Mouse (Mus musculus): ENCODE results near the gene Galr3. TPM values are rescaled to one million over a fixed set of nuclear protein-coding genes. Genes with fewer than 3 reads are reported as not detected.

The Galr3 gene
- polyA plus RNA-seq, 1 experiment from 2014 or later: 0.37 TPM

DNA sequence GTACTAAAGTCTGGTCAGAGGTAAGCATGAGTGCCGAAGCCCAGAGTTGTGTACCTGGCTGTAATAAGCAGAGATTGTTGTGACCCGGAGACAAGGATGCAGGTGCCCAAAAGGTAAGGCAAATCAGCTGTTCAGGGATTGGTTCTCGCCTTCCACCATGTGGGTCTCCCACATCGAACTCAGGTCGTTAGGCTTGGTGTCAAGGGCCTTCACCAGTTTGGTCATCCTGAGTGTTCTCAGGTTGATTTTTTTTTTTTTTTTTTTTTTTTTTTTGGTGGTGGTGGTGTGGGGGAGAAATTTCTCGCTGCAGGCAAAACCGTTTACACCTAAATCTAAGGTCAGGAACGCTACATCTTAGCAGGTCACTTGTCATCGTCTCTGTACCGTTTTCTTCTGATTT lies 32.8 kb downstream of the Galr3 start:
- Histone ChIP-seq H3K4me3 (replicated peaks) (peak overlapping the region; percentile 98), H3K4me2 (replicated peaks) (peak overlapping the region; percentile 83), H3K27me3 (no peaks in the 10 kb centered on the region), H3K27ac (replicated peaks) (peak overlapping the region; percentile 81), H3K9me3 (replicated peaks) (no peaks in the 10 kb centered on the region), H3K9ac (peak overlapping the region; percentile 37; the same call in 1 of the 2 replicates), H3K4me1 (peaks cover 20% of the 10 kb centered on the region), H3K36me3 (peaks cover 31% of the 10 kb centered on the region)
- no peak for ATAC-seq (ENCODE audit: insufficient number of reproducible peaks, low FRiP score, low TSS enrichment, low read depth)
- 36% methylated on average over 10 of the region's 10 CpGs for WGBS

DNA sequence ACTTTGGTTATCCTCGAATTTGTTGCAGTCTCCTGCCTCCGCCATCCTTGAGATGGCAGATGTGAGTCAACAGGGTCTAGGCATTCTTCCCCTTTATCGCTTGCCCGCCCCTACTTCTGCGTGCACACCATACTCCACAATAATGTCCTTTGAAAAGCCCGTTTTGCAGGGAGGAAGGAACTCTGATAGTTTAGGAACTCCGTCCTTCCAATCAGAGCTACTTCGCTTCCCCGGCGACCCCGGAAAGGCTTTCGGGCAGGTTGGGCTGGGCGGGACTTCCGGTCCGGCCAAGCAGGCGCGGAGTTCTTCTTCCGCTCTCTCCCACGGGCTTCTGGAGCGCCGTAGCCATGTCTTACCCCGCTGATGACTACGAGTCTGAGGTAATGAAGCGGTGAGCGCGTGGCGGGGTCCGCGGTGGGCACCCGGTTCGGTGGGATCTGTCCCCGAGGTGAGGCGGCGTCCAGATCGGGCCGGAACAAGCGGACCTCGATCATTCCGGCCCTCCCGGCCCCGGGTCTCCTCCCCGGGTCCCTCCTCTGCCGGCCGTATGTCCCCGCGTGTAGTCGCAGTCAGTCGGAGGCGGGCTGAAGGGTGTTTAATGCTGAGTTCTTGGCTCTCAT lies 33.3 kb downstream of the Galr3 start, which contains the start of gene Eif3l:
Gene Eif3l, plus strand, starts transcription at position 267 of the 620 bp plus-strand sequence.
- under 1% methylated on average over 45 of the region's 49 CpGs for WGBS
- peak; percentile 88 for ATAC-seq (ENCODE audit: insufficient number of reproducible peaks, low FRiP score, low TSS enrichment, low read depth)
- Histone ChIP-seq H3K4me1 (peaks cover 20% of the 10 kb centered on the region), H3K36me3 (peaks cover 37% of the 10 kb centered on the region), H3K27me3 (no peaks in the 10 kb centered on the region), H3K27ac (replicated peaks) (peak within 1 kb of the TSS; percentile 81), H3K9me3 (replicated peaks) (no peaks in the 10 kb centered on the region), H3K4me3 (replicated peaks) (peak within 1 kb of the TSS; percentile 98), H3K4me2 (replicated peaks) (peak within 1 kb of the TSS; percentile 83), H3K9ac (peak within 1 kb of the TSS; percentile 74)

GRCm38 (mm10) chr15:79075658-79076365 lies 34.1 kb downstream of the Galr3 start:
- Histone ChIP-seq H3K4me1 (peaks cover 20% of the 10 kb centered on the region), H3K9me3 (replicated peaks) (no peaks in the 10 kb centered on the region), H3K4me3 (replicated peaks) (peak overlapping the region; percentile 98), H3K9ac (peak overlapping the region; percentile 74), H3K27ac (replicated peaks) (no peak overlapping the region), H3K4me2 (replicated peaks) (peak overlapping the region; percentile 83), H3K27me3 (no peaks in the 10 kb centered on the region), H3K36me3 (peaks cover 42% of the 10 kb centered on the region)
- ATAC-seq (ENCODE audit: insufficient number of reproducible peaks, low FRiP score, low TSS enrichment, low read depth): no peak
- WGBS: 32% methylated on average over 15 of the region's 15 CpGs

DNA sequence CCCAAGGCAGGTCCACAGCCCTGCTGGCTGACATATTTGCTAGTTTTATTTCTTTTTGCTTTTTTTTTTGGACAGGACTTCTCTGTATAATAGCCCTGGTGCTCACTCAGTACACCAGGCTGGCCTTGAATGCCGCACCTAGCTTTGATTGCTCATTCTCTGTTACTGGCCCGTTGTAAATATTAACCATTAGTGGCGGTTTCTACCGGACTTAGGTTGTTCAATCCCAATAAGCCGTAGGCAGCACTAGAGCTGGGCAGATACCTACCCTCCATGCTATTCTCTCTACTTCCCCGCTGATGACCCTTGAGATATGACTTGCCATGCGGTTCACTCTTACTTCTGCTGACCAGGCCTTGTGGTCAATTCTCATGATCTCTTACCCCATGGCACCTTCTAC lies 37.9 kb downstream of the Galr3 start:
- ATAC-seq (ENCODE audit: insufficient number of reproducible peaks, low FRiP score, low TSS enrichment, low read depth): no peak
- Histone ChIP-seq H3K4me3 (replicated peaks) (no peak overlapping the region), H3K27me3 (no peaks in the 10 kb centered on the region), H3K9ac (no peak overlapping the region), H3K36me3 (peaks cover 79% of the 10 kb centered on the region), H3K4me2 (replicated peaks) (no peak overlapping the region), H3K4me1 (peaks cover 15% of the 10 kb centered on the region), H3K9me3 (replicated peaks) (no peaks in the 10 kb centered on the region), H3K27ac (replicated peaks) (no peak overlapping the region)
- 95% methylated on average over 7 of the region's 7 CpGs for WGBS

DNA sequence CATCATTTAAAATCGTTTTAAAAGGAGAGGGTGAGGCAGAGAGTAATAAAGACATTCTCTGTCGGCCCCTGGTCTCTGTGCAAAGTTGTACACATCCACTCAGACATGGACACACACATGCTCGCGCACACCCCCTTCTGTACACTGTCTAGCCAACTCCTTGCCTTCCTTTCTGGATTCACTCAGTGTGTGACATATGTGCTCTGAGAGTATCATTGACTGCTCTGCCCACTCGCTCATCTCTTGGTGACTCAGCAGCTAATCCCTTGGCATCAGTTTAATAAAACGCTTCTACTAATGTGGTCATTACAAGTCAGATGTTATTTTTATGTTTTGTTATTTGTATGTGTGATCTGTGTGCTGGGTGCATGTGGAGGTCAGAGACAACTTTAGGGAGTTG lies 50.6 kb downstream of the Galr3 start:
- H3K9me3 ChIP-seq (replicated peaks): no peaks in the 10 kb centered on the region
- H3K9ac ChIP-seq: no peak overlapping the region
- WGBS: 85% methylated on average over 6 of the region's 6 CpGs
- no peaks in the 10 kb centered on the region for H3K27me3 ChIP-seq
- H3K27ac ChIP-seq (replicated peaks): no peak overlapping the region
- H3K4me1 ChIP-seq: peaks cover 10% of the 10 kb centered on the region
- no peak overlapping the region for H3K4me3 ChIP-seq (replicated peaks)
- no peak overlapping the region for H3K4me2 ChIP-seq (replicated peaks)
- peaks cover 69% of the 10 kb centered on the region for H3K36me3 ChIP-seq
- ATAC-seq (ENCODE audit: insufficient number of reproducible peaks, low FRiP score, low TSS enrichment, low read depth): no peak

Small RNA genes within 50 kb of the gene (microRNA-seq; reads per million reads assigned to microRNA genes)
- 2.1 reads per million, percentile 7 among the genes with 10 or more reads in this experiment for gene Mir6956 (ENCODE audit: borderline number of aligned reads)

Other genes starting within 250 kb of the Galr3 start
- 4.3 TPM in 2 replicates for gene Card10, start 238.8 kb upstream of the Galr3 start, polyA plus RNA-seq (2015; fragmentation: Nextera tagmentation; extraction: Ambion mirVana)
- gene Cdc42ep1, start 199.3 kb upstream of the Galr3 start, polyA plus RNA-seq (2015; fragmentation: Nextera tagmentation; extraction: Ambion mirVana): 41.5 and 43.8 TPM in 2 replicates
- gene Lgals2, start 186.4 kb upstream of the Galr3 start, polyA plus RNA-seq (2015; fragmentation: Nextera tagmentation; extraction: Ambion mirVana): 1.0 TPM in 2 replicates
- 56.0 and 62.0 TPM in 2 replicates for gene Gga1, start 164.7 kb upstream of the Galr3 start, polyA plus RNA-seq (2015; fragmentation: Nextera tagmentation; extraction: Ambion mirVana)
- gene Gm49510, start 142.2 kb upstream of the Galr3 start, polyA plus RNA-seq (2015; fragmentation: Nextera tagmentation; extraction: Ambion mirVana): 0.71 and 0.85 TPM in 2 replicates
- 56.7 and 68.1 TPM in 2 replicates for gene Sh3bp1, start 142.1 kb upstream of the Galr3 start, polyA plus RNA-seq (2015; fragmentation: Nextera tagmentation; extraction: Ambion mirVana)
- gene Pdxp, start 128.0 kb upstream of the Galr3 start, polyA plus RNA-seq (2015; fragmentation: Nextera tagmentation; extraction: Ambion mirVana): 17.3 and 19.9 TPM in 2 replicates
- 2,635 and 2,725 TPM in 2 replicates for gene Lgals1, start 115.2 kb upstream of the Galr3 start, polyA plus RNA-seq (2015; fragmentation: Nextera tagmentation; extraction: Ambion mirVana)
- 52.7 and 53.7 TPM in 2 replicates for gene Nol12, start 107.0 kb upstream of the Galr3 start, polyA plus RNA-seq (2015; fragmentation: Nextera tagmentation; extraction: Ambion mirVana)
- gene Triobp, start 94.2 kb upstream of the Galr3 start, polyA plus RNA-seq (2015; fragmentation: Nextera tagmentation; extraction: Ambion mirVana): 54.6 and 61.4 TPM in 2 replicates
- 553 and 582 TPM in 2 replicates for gene H1f0, start 13.4 kb upstream of the Galr3 start, polyA plus RNA-seq (2015; fragmentation: Nextera tagmentation; extraction: Ambion mirVana)
- 58.7 and 71.7 TPM in 2 replicates for gene Ankrd54, start 21.0 kb downstream of the Galr3 start, polyA plus RNA-seq (2015; fragmentation: Nextera tagmentation; extraction: Ambion mirVana)
- gene Eif3l, start 33.3 kb downstream of the Galr3 start, polyA plus RNA-seq (2015; fragmentation: Nextera tagmentation; extraction: Ambion mirVana): 197 and 205 TPM in 2 replicates
- 16.8 and 17.3 TPM in 2 replicates for gene Micall1, start 67.0 kb downstream of the Galr3 start, polyA plus RNA-seq (2015; fragmentation: Nextera tagmentation; extraction: Ambion mirVana)
- gene Polr2f, start 99.1 kb downstream of the Galr3 start, polyA plus RNA-seq (2015; fragmentation: Nextera tagmentation; extraction: Ambion mirVana): 304 and 333 TPM in 2 replicates
- 17.2 and 25.2 TPM in 2 replicates for gene 1700088E04Rik, start 99.4 kb downstream of the Galr3 start, polyA plus RNA-seq (2015; fragmentation: Nextera tagmentation; extraction: Ambion mirVana)
- 11.8 and 12.5 TPM in 2 replicates for gene Sox10, start 123.4 kb downstream of the Galr3 start, polyA plus RNA-seq (2015; fragmentation: Nextera tagmentation; extraction: Ambion mirVana)
- gene Pick1, start 187.3 kb downstream of the Galr3 start, polyA plus RNA-seq (2015; fragmentation: Nextera tagmentation; extraction: Ambion mirVana): 46.2 and 50.4 TPM in 2 replicates
- 0.94 and 1.3 TPM in 2 replicates for gene Gm49486, start 187.5 kb downstream of the Galr3 start, polyA plus RNA-seq (2015; fragmentation: Nextera tagmentation; extraction: Ambion mirVana)
- gene Slc16a8, start 212.9 kb downstream of the Galr3 start, polyA plus RNA-seq (2015; fragmentation: Nextera tagmentation; extraction: Ambion mirVana): 0.35 and 0.58 TPM in 2 replicates
- gene Baiap2l2, start 243.7 kb downstream of the Galr3 start, polyA plus RNA-seq (2015; fragmentation: Nextera tagmentation; extraction: Ambion mirVana): 16.1 and 18.5 TPM in 2 replicates